Mouse (Mus musculus) adrenal gland, postnatal 36 days (tissue): ENCODE measurements at regions not wholly inside any gene's neighbourhood (a gene's known extent, or its start where the extent isn't known, plus 50 kb on each side); places are given as distances from the start of the nearest gene placed in this dataset.

Source experiments
- DNase-seq, 2 experiments: peaks; one replicate each; pipeline ENCODE4 v3.0.0; 2021; ENCODE audit warnings: mixed read lengths in 1 of 2

DNA sequence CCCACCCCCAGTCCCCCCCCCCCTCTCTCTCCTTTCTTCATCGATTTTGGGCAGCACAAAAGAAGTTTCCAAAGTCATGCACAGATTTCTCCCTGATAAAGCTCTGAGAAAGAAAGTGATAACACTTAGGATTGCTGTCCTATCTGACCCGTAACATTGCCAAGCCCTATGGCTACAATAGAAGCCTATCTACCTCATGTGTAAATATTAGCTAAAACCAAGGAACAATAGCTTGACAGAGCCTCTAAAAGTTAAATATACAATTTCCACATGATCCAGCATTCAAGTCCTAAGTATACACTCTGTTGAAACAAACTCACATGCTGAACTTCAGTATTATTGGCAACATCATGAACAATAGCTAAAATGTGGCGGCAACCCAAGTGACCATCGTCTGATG is 864.9 kb downstream of the Efnb2 start:
- no peak for DNase-seq

DNA sequence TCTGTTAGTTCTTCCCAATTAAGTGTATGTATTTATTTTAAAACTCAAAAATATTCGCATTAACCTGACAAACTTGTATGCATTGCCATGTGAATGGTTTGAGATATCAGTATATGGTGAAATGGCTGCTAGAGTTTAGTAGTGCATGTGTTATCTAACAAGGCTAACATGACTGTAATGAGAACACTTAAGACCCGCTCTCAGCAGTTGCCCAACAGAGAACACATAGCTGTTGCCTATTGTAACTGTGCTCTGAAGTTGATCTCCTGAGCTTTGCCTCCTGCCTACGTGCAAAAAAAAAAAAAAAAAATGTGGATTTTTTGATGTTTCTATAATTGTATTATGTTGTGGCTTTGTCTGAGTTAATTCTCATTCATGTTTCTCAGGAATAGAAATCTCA is 897.2 kb downstream of the Efnb2 start:
- no peak for DNase-seq

DNA sequence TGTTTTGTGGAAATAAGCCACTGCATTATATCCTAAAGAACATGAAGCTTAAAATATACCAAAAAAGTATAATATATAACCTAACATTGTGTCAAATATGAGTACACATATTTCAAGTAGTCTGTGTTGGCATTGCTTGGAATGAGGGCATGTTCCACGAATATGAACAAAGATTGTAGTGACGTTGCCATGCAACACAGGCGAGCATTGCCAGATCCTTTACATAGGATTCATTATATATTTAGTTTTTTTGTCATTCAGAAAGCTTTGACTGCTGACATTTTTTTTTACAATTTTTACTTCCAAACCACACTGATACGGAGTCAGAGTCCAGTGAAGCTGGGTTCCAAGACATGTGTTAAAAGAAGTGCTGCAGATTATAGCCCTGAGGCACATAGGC is 900.1 kb downstream of the Efnb2 start:
- DNase-seq = no peak

DNA sequence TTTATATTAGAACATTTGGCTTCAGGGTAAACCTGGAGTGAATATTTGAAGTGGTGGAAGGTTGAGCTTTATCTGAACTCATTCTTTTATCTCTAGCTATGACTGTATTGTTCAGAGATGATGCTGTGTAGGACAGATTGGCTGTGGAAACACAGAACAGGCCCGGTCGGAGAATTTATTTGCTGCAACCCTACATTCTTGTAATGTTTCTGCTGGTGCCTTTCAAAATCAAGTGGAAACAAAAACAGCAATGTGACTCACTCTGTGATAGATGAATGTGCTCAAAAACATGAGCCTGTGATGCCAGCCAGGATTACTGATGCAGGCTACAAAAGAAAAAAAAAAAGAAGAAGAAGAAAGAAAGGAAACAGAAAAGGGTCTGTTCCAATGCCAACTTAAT is 928.3 kb downstream of the Efnb2 start:
- no peak for DNase-seq

DNA sequence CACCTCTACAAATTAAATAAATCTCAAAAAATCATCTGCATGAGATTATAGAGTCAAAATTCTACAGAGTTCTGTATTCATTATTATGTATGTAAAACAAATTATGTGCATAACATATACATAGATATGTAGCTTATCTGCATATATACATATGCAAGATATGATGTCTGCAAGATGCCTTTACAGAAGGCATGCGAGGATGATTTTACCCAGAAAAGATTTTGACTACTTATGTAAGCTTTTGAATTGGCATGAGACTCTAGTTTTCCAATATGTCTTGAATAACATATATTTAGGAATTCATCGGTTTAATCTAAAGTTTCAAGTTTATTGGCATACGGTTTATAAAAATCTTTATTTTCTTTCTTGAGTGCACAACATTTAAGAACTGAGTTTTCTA is 939.2 kb downstream of the Efnb2 start:
- no peak for DNase-seq

DNA sequence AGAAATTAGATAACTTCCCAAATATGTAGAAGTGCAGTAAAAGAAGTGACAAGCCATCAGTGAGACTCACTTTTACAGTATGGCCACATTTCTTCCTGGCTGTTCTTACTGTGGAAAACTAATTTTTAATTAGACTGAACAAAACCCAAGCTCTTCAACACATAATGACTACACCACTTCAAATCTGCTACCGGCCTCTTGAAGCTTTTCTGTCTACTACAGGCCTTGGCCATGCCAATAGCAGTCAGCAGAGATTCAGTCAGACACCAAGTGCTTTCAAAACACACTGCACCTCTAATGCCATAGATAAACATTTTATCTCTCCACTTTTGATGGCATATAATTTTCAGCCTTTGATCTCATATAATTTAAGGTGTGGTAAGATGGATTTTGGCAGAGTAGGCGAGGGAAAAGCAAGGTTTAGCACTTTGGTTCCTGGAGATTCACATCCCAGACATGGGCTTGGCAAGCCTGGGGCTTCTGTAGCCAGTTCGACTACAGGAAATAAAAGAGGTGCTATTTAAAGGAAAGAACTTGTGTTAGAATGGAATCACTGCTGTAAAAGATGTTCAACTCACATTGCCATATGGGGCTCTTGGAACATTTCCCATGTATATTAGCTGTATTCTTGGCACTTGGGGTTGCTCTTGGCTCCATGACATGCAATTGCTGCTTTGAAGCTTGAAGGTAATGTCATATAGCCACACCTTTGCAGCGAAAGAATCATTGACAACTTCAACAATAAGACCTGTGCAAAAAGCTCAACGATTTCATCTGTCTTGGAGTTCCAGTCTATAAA is 941.9 kb downstream of the Efnb2 start:
- DNase-seq = no peak

DNA sequence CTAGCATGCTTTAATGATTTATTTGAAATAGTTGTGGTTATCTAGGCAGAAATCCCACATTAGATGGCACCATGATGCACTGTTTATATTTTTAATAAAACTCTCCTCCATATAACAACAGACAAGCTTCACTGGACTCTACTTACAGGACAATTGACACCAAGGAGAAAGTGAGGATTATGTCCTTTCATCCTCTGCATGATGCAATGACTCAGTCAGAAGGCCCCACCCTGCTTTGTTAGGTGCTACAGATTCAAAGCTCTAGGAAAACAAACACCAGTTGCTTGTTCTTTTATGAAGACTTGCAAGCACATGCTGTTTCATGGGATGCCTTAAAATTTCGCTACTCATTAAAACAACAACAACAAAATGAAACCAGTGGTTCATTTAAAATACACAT is 950.3 kb downstream of the Efnb2 start:
- no peak for DNase-seq

DNA sequence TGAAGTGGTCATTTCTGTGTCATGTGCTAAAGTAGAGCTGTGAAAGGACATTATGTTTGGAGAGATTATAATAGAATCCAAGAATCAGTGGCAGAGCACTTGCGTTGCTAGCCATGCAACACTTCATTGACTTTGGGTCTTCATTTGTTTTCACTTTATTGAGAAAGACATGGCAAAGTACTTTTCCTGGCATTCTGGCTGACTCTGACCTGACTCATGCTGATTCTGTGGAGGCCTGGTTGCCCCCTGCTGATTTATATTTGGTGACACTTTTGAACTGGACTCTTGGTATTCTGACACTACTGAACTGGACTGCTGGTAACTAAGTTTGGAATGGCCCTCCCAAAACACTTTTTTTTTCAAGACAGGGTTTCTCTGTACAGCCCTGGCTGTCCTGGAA is 951.6 kb downstream of the Efnb2 start:
- no peak for DNase-seq

DNA sequence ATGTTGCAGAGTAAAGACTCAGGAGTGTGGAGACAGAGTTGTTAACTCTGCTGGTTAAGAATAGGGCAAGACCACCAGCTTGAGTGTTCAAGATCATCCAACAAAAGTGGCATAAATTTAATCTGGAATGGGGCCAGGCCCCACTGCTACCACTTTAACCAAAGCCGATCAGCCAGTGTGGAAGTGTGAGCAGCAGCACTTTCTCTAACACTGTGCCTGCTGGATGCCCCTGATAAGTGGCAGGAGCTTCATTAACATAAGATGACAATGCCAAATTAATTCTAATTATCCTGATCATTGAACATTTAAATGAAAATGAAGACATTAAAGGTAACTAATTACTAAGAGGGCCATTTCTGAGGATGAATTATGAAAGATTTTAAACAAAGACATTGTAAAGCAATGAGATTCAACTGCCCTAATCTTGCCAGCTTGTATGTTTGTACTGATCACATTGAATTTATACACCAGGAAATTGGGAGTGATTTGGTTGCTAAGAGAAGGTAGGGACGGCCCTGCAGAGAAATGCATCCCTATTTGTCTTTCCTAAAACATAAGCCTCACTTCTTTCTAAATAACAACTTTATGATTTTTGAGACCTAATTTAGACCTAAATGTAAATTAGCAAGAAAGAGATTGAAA is 969.6 kb downstream of the Efnb2 start:
- DNase-seq = no peak

DNA sequence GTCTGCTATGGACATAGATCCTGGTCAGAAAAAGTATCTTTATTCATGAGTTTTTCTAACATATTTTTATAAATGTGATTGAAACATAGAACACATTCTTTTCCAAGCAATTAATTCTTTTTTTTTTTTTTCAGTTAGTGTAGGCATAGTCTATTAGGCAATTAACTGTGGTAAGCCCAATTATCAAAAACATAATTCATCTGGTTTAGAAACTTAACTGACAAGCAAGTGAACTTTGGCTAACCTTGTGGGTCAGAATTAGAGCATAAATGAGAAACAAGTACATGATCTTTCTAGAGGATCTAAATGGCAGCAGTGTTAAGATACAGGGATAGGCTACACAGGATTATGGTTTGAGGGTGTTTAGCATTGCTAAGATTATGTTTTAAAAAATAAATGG is 1007.2 kb downstream of the Efnb2 start:
- no peak for DNase-seq
